Mouse (Mus musculus): ENCODE measurements around the gene Trnp1. TPM values are rescaled to one million over a fixed set of nuclear protein-coding genes. Genes with fewer than 3 reads are reported as not detected.
A peak's percentile ranks its signal among the peaks of the same experiment; 100 is the strongest.

The Trnp1 gene
- total and polyA plus RNA-seq, 2 experiments from 2014 or later: 14.3 to 25.7 TPM

DNA sequence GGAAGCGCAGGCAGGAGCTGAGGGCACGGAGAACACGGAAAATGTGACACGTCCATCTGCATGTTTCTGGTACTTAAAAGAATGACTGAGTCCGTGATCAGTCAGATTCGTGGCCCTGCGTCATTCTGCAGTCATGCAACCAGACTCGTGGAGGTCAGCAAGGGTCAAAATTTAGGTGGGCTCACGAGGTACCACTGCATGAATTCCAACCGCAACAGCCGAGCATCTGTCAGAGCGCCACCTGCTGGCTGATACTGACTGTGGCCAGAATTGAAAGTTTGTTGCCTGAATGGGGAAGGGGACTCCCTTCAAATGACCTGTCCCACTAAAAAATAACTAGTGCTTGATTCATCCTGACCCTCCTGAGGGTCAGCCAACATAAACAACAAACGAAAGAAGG lies 48.6 kb downstream of the Trnp1 start:
- 14% methylated on average over 13 of the region's 13 CpGs for WGBS
- H3K36me3 ChIP-seq (ENCODE audit: insufficient read depth): no peaks in the 10 kb centered on the region
- H3K27ac ChIP-seq (ENCODE audit: low read depth, low read length): no peak overlapping the region
- no peak overlapping the region for H3K9ac ChIP-seq
- no peaks in the 10 kb centered on the region for H3K4me1 ChIP-seq (ENCODE audit: insufficient read depth)
- no peak overlapping the region for H3K4me3 ChIP-seq (ENCODE audit: low read depth, low read length)
- ATAC-seq: no peak
- peak; percentile 66 for DNase-seq
- H3K9me3 ChIP-seq (ENCODE audit: low read length): no peaks in the 10 kb centered on the region
- 0 out of 2 replicates have a peak overlapping the region, but pooled peaks have one; percentile 8 for H3K4me2 ChIP-seq (ENCODE audit: low read depth)
- no peaks in the 10 kb centered on the region; the same call in 1 of the 2 replicates for H3K27me3 ChIP-seq (ENCODE audit: insufficient read depth, low read length)
- TF ChIP-seq CTCF (IDR thresholded peaks at IDR 0.05; ENCODE audit: low read depth): peak; percentile 86

DNA sequence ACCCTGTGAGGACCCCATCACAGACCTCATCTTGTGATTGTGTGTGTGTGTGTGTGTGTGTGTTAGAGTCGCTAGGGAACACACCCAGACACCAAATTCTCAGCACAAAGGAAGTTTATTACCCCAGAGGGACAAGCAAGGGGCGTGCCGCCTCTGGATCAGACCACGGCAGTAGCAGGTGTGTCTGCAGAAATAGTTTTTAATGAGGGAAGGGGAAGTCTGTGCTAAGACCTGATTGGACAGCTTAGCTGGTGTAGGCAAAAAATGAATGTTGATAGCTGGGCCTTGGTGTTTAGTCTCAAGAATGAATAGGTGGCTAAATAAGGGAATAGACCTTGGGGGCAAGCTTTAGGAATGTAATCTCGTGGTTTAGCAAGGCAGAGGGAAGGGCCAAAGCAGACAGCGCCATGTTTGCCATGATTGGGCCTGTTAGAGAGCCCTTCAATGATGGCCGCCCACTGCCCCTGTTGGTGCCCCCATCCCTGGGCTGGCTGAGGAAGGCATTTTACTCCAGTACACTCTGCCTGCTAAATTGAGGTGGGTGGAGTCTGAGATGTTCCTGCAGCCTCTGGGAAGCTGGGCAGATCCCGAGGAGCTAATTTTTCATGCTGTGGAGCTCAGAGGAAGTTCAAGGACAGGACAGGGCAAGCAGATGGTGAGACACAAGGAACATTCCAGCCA lies 49.5 kb downstream of the Trnp1 start:
- Histone ChIP-seq H3K9me3 (ENCODE audit: low read length) (no peaks in the 10 kb centered on the region), H3K9ac (no peak overlapping the region), H3K27me3 (ENCODE audit: insufficient read depth, low read length) (no peaks in the 10 kb centered on the region; the same call in 1 of the 2 replicates), H3K4me2 (ENCODE audit: low read depth) (no peak overlapping the region), H3K27ac (ENCODE audit: low read depth, low read length) (no peak overlapping the region), H3K36me3 (ENCODE audit: insufficient read depth) (no peaks in the 10 kb centered on the region), H3K4me1 (ENCODE audit: insufficient read depth) (no peaks in the 10 kb centered on the region), H3K4me3 (ENCODE audit: low read depth, low read length) (no peak overlapping the region)
- DNase-seq (no peak), ATAC-seq (no peak)
- 74% methylated on average over 8 of the region's 8 CpGs for WGBS
- no peak for TF ChIP-seq CTCF (IDR thresholded peaks at IDR 0.05; ENCODE audit: low read depth)

DNA sequence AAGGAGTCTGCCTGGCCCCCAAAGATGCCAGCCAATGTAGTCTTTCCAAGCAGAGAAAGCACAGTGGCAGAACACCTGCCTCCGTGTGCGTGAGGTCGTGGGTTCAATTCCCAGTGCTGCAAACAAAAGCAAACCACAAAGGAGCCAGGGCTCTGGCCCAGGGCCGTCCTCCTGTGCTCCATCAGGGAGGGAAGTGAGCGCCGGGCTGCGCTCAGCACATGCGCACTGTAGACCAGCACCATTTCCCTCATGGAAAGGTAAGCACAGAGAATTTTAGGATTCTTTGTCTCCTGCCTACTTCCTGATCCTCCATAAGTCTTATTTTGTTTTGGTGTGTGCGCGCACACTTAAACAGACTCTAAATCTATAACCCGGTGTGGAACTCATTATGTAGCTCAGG lies 50.4 kb downstream of the Trnp1 start:
- Histone ChIP-seq H3K27ac (ENCODE audit: low read depth, low read length) (no peak overlapping the region), H3K9ac (no peak overlapping the region), H3K4me3 (ENCODE audit: low read depth, low read length) (no peak overlapping the region), H3K36me3 (ENCODE audit: insufficient read depth) (no peaks in the 10 kb centered on the region), H3K4me1 (ENCODE audit: insufficient read depth) (no peaks in the 10 kb centered on the region), H3K4me2 (ENCODE audit: low read depth) (no peak overlapping the region), H3K9me3 (ENCODE audit: low read length) (no peaks in the 10 kb centered on the region), H3K27me3 (ENCODE audit: insufficient read depth, low read length) (no peaks in the 10 kb centered on the region; the same call in 1 of the 2 replicates)
- ATAC-seq (no peak), DNase-seq (no peak)
- TF ChIP-seq CTCF (IDR thresholded peaks at IDR 0.05; ENCODE audit: low read depth): no peak
- WGBS: 75% methylated on average over 11 of the region's 11 CpGs

DNA sequence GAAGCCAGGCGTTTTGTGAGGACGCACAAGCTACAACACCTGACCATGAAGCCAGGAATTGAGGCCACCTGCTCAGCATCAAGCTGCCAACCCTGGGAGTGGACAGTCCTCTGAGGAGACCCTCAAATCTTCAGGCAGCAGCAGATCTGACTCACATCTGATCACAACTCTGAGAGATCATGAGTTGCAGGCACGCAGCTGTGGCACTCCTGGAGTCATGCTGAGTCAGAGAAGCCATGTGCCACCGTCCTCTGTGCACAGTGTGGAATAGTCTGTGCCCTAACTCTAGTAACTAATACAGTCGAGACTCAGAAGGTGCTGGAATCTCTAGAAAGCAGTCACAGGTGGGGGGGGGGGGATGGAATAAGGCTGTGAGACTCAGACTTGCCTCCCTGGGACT lies 51.0 kb downstream of the Trnp1 start:
- no peak for ATAC-seq
- WGBS: 61% methylated on average over 5 of the region's 5 CpGs
- no peaks in the 10 kb centered on the region for H3K9me3 ChIP-seq (ENCODE audit: low read length)
- H3K4me2 ChIP-seq (ENCODE audit: low read depth): no peak overlapping the region
- no peak for TF ChIP-seq CTCF (IDR thresholded peaks at IDR 0.05; ENCODE audit: low read depth)
- no peak for DNase-seq
- H3K27me3 ChIP-seq (ENCODE audit: insufficient read depth, low read length): no peaks in the 10 kb centered on the region; the same call in 1 of the 2 replicates
- H3K27ac ChIP-seq (ENCODE audit: low read depth, low read length): no peak overlapping the region
- H3K36me3 ChIP-seq (ENCODE audit: insufficient read depth): no peaks in the 10 kb centered on the region
- no peak overlapping the region for H3K9ac ChIP-seq
- no peak overlapping the region for H3K4me3 ChIP-seq (ENCODE audit: low read depth, low read length)
- no peaks in the 10 kb centered on the region for H3K4me1 ChIP-seq (ENCODE audit: insufficient read depth)

DNA sequence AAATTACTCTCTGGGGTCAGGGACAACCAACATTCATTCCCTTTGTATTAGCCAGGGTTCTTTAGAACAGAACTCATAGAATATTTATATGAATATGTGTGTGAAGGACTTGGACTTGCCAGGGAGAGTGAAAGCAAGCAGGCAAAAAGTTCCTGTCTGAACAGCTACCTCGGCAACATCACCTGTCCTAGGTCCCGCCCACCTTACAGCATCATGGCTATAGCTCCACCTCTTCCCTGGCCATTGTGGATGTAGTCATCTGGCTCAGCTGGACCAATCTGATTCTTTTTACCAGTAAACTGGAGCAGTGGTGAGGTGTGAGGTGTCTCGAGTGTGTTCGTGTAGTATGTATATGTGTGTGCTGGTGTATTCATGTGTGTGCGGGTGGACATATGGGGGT lies 52.6 kb downstream of the Trnp1 start:
- Histone ChIP-seq H3K27me3 (ENCODE audit: insufficient read depth, low read length) (no peaks in the 10 kb centered on the region; the same call in 1 of the 2 replicates), H3K9me3 (ENCODE audit: low read length) (no peaks in the 10 kb centered on the region), H3K36me3 (ENCODE audit: insufficient read depth) (no peaks in the 10 kb centered on the region), H3K4me2 (ENCODE audit: low read depth) (no peak overlapping the region), H3K4me3 (ENCODE audit: low read depth, low read length) (no peak overlapping the region), H3K27ac (ENCODE audit: low read depth, low read length) (no peak overlapping the region), H3K4me1 (ENCODE audit: insufficient read depth) (no peaks in the 10 kb centered on the region), H3K9ac (no peak overlapping the region)
- no peak for ATAC-seq
- no peak for DNase-seq
- 94% methylated on average over 5 of the region's 5 CpGs for WGBS
- TF ChIP-seq CTCF (IDR thresholded peaks at IDR 0.05; ENCODE audit: low read depth): no peak

DNA sequence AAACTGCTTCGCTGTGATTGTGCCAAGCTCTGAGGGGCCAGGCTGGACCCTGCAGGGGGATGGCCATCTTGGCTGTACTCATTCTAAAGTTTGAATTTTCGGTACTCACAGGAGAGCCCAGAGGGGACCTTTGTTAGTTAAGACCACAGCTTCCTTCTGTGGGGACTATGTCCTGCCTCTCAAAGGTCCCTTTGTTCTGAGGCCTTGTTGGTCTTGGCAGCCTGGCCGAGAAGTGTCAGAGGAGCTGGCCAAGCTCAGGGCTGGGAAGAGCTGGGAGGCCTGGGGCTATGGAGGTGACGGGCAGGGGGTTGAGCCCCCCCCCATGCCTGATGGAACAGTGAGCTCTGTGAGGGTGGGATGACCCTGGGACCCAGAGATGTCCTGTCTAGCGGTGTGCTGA lies 55.3 kb downstream of the Trnp1 start:
- peaks cover 13% of the 10 kb centered on the region for H3K4me1 ChIP-seq (ENCODE audit: insufficient read depth)
- WGBS: 40% methylated on average over 5 of the region's 5 CpGs
- ATAC-seq (peak; percentile 59), DNase-seq (peak; percentile 26)
- no peaks in the 10 kb centered on the region for H3K36me3 ChIP-seq (ENCODE audit: insufficient read depth)
- no peaks in the 10 kb centered on the region for H3K9me3 ChIP-seq (ENCODE audit: low read length)
- H3K27ac ChIP-seq (ENCODE audit: low read depth, low read length): peak overlapping the region; percentile 67
- H3K9ac ChIP-seq: no peak overlapping the region
- no peak overlapping the region for H3K4me2 ChIP-seq (ENCODE audit: low read depth)
- no peak overlapping the region for H3K4me3 ChIP-seq (ENCODE audit: low read depth, low read length)
- TF ChIP-seq CTCF (IDR thresholded peaks at IDR 0.05; ENCODE audit: low read depth): no peak
- H3K27me3 ChIP-seq (ENCODE audit: insufficient read depth, low read length): no peaks in the 10 kb centered on the region; the same call in 1 of the 2 replicates

DNA sequence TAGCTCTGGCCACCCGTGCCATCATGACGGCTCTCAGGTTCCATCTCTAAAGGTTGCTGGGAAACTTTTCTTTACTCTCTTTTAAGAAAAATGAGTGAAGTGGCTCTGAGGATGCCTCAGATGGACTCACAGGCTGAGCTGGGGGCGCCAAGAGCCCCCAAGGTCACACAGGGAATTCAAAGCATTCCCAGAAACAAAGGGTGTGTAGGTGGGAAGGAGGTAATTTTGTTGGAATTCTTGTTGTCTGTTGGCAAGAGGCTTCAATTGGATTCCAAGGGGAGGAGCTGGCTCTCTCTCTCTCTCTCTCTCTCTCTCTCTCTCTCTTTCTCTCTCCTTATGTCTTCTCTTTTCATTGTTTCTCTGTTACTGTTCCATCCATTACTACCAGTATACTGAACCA lies 56.2 kb downstream of the Trnp1 start:
- Histone ChIP-seq H3K36me3 (ENCODE audit: insufficient read depth) (no peaks in the 10 kb centered on the region), H3K9ac (no peak overlapping the region), H3K27me3 (ENCODE audit: insufficient read depth, low read length) (no peaks in the 10 kb centered on the region; the same call in 1 of the 2 replicates), H3K27ac (ENCODE audit: low read depth, low read length) (peak overlapping the region; percentile 67; the same call in 1 of the 2 replicates), H3K4me3 (ENCODE audit: low read depth, low read length) (no peak overlapping the region), H3K9me3 (ENCODE audit: low read length) (no peaks in the 10 kb centered on the region), H3K4me2 (ENCODE audit: low read depth) (no peak overlapping the region), H3K4me1 (ENCODE audit: insufficient read depth) (peaks cover 13% of the 10 kb centered on the region)
- 31% methylated on average over 3 of the region's 3 CpGs for WGBS
- TF ChIP-seq CTCF (IDR thresholded peaks at IDR 0.05; ENCODE audit: low read depth): no peak
- no peak for DNase-seq
- no peak for ATAC-seq

Other genes starting within 250 kb of the Trnp1 start
- gene Sytl1, start 235.4 kb downstream of the Trnp1 start, total RNA-seq (2014; rRNA removed): 0.69 TPM in 1 of 2 replicates, not detected in the other
- gene Sytl1, start 235.4 kb downstream of the Trnp1 start, polyA plus RNA-seq (2015; fragmentation: Nextera tagmentation; extraction: Ambion mirVana): 0.14 and 0.52 TPM in 2 replicates
- 108 and 125 TPM in 2 replicates for gene Tmem222, start 220.8 kb downstream of the Trnp1 start, total RNA-seq (2014; rRNA removed)
- 146 and 157 TPM in 2 replicates for gene Tmem222, start 220.8 kb downstream of the Trnp1 start, polyA plus RNA-seq (2015; fragmentation: Nextera tagmentation; extraction: Ambion mirVana)
- gene Wdtc1, start 145.1 kb downstream of the Trnp1 start, total RNA-seq (2014; rRNA removed): 35.5 and 43.9 TPM in 2 replicates
- gene Wdtc1, start 145.1 kb downstream of the Trnp1 start, polyA plus RNA-seq (2015; fragmentation: Nextera tagmentation; extraction: Ambion mirVana): 13.0 and 16.3 TPM in 2 replicates
- 9.7 and 16.0 TPM in 2 replicates for gene Slc9a1, start 128.8 kb downstream of the Trnp1 start, total RNA-seq (2014; rRNA removed)
- gene Slc9a1, start 128.8 kb downstream of the Trnp1 start, polyA plus RNA-seq (2015; fragmentation: Nextera tagmentation; extraction: Ambion mirVana): 7.7 and 10.1 TPM in 2 replicates
- gene Tent5b, start 18.4 kb downstream of the Trnp1 start, total RNA-seq (2014; rRNA removed): 0.23 and 0.62 TPM in 2 replicates
- 0.31 TPM in 2 replicates for gene Tent5b, start 18.4 kb downstream of the Trnp1 start, polyA plus RNA-seq (2015; fragmentation: Nextera tagmentation; extraction: Ambion mirVana)
- 0.23 TPM in 1 of 2 replicates, not detected in the other for gene Kdf1, start 20.4 kb upstream of the Trnp1 start, total RNA-seq (2014; rRNA removed)
- gene Kdf1, start 20.4 kb upstream of the Trnp1 start, polyA plus RNA-seq (2015; fragmentation: Nextera tagmentation; extraction: Ambion mirVana): 0.40 and 0.92 TPM in 2 replicates
- 115 and 119 TPM in 2 replicates for gene Nudc, start 47.4 kb upstream of the Trnp1 start, total RNA-seq (2014; rRNA removed)
- 217 and 262 TPM in 2 replicates for gene Nudc, start 47.4 kb upstream of the Trnp1 start, polyA plus RNA-seq (2015; fragmentation: Nextera tagmentation; extraction: Ambion mirVana)
- gene Nr0b2, start 54.8 kb upstream of the Trnp1 start, total RNA-seq (2014; rRNA removed): not detected in 2 replicates
- gene Nr0b2, start 54.8 kb upstream of the Trnp1 start, polyA plus RNA-seq (2015; fragmentation: Nextera tagmentation; extraction: Ambion mirVana): not detected in 2 replicates
- gene Gpatch3, start 76.2 kb upstream of the Trnp1 start, total RNA-seq (2014; rRNA removed): 8.4 and 11.8 TPM in 2 replicates
- 4.2 and 5.4 TPM in 2 replicates for gene Gpatch3, start 76.2 kb upstream of the Trnp1 start, polyA plus RNA-seq (2015; fragmentation: Nextera tagmentation; extraction: Ambion mirVana)
- gene Gpn2, start 85.8 kb upstream of the Trnp1 start, total RNA-seq (2014; rRNA removed): 18.5 and 20.5 TPM in 2 replicates
- 16.8 and 19.7 TPM in 2 replicates for gene Gpn2, start 85.8 kb upstream of the Trnp1 start, polyA plus RNA-seq (2015; fragmentation: Nextera tagmentation; extraction: Ambion mirVana)
- gene Sfn, start 103.6 kb upstream of the Trnp1 start, total RNA-seq (2014; rRNA removed): 3.2 and 3.3 TPM in 2 replicates
- gene Sfn, start 103.6 kb upstream of the Trnp1 start, polyA plus RNA-seq (2015; fragmentation: Nextera tagmentation; extraction: Ambion mirVana): 0.62 and 0.88 TPM in 2 replicates
- 14.8 and 21.2 TPM in 2 replicates for gene Zdhhc18, start 151.6 kb upstream of the Trnp1 start, total RNA-seq (2014; rRNA removed)
- 9.3 and 9.6 TPM in 2 replicates for gene Zdhhc18, start 151.6 kb upstream of the Trnp1 start, polyA plus RNA-seq (2015; fragmentation: Nextera tagmentation; extraction: Ambion mirVana)
- gene Pigv, start 174.1 kb upstream of the Trnp1 start, total RNA-seq (2014; rRNA removed): 9.5 and 12.0 TPM in 2 replicates
- 9.2 and 12.5 TPM in 2 replicates for gene Pigv, start 174.1 kb upstream of the Trnp1 start, polyA plus RNA-seq (2015; fragmentation: Nextera tagmentation; extraction: Ambion mirVana)

Measured in forebrain, postnatal 0 days (tissue).